Mouse (Mus musculus): ENCODE measurements around the gene Sbds.

DNA sequence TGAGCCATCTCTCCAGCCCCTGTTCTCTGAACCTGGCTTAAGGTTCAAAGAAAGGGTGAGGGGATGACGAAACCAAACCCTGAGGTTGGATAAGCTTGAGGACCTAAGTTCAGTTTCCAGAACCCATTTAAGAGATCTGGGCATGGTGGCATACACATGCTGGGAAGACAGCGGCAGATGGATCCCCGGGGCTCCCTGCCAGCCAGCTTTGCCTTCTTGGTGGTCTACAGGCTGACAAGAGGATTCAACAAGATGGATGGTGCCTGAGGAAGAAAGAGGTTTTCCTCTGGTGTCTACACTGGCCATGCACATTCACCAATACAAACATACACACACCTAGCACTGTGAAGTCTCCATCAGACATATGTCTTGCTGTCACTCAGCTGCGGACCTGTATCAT, 37.6 kb upstream of the Sbds start:
- TF ChIP-seq CTCF (IDR thresholded peaks at IDR 0.05) (no peak), EP300 (IDR thresholded peaks at IDR 0.05; ENCODE audit: insufficient read depth, low read depth, low read length) (no peak)
